In the genomic region with DNA sequence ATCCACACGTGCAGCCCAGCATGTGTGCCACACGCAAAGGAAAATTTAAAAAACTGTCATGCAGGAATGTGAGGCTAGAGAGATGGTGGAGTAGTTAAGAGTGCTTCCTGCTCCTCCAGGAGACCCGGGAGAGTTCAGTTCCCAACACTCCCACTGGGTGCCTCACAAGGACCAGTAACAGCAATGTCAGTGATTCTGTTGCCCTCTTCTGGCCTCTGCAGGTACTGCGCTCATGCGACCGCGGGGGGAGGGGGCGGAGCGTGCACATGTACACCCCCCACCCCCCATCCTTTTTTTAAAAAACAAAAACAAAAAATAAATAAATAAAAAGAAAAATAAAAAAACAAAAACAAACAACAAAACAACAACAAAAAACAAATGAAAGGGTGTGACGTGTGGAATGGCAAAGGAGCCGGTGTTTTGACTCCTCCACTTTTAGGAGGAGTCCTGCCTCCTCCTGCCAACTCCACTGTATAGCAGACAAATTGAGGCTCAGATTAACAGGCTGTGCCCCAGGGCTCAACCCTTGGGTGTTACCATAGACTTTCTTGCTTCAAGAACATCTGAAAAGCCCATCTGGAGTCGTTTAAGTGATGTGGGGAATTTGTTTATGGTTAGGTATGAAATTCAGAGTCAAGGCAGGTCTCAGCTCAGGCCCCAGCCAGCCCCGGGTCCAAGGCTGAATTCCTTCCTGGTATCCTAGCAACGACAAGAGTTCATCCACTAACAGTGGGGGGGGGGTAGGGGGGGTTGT, we compare ENCODE assay signal across 9 mouse cellular contexts. TPM values are rescaled to one million over a fixed set of nuclear protein-coding genes. Genes with fewer than 3 reads are reported as not detected.
DNase-seq lines count a peak whose midpoint lies in the region; ATAC-seq and TF ChIP-seq lines count a peak whose summit lies in the region.
"Had no signal": no experiment of that assay in that cellular context is flagged by ENCODE, and none has a peak within 500 bp of the region (broad histone marks: within the 10 kb centered on the region; RNA-seq: fewer than 3 reads in every experiment).

No protein-coding gene starts in this region.

- no peak overlapping the region for H3K27ac ChIP-seq in liver, embryonic 12.5 days
- no peak overlapping the region for H3K27ac ChIP-seq in forebrain, postnatal 0 days (ENCODE audit: low read depth, low read length)
- H3K27ac ChIP-seq in intestine, postnatal 0 days (ENCODE audit: low read depth, low read length), result no peak overlapping the region
- no peak overlapping the region for H3K27ac ChIP-seq in limb, embryonic 14.5 days (replicated peaks; ENCODE audit: low read depth, low read length)
- H3K27ac ChIP-seq: heart, embryonic 13.5 days had no signal

- no peaks in the 10 kb centered on the region for H3K9me3 ChIP-seq in liver, embryonic 12.5 days (replicated peaks)
- H3K9me3 ChIP-seq in forebrain, postnatal 0 days (ENCODE audit: low read length), result no peaks in the 10 kb centered on the region
- no peaks in the 10 kb centered on the region for H3K9me3 ChIP-seq in intestine, postnatal 0 days (ENCODE audit: control insufficient read depth)
- no peaks in the 10 kb centered on the region for H3K9me3 ChIP-seq in limb, embryonic 14.5 days (ENCODE audit: control insufficient read depth, low read length)
- H3K9me3 ChIP-seq: heart, embryonic 13.5 days had no signal

- H3K4me3 ChIP-seq in liver, embryonic 12.5 days, result no peak overlapping the region
- no peak overlapping the region for H3K4me3 ChIP-seq in forebrain, postnatal 0 days (ENCODE audit: low read depth, low read length)
- H3K4me3 ChIP-seq in intestine, postnatal 0 days (ENCODE audit: low read depth, low read length), result no peak overlapping the region
- H3K4me3 ChIP-seq in limb, embryonic 14.5 days (replicated peaks; ENCODE audit: low read length), result no peak overlapping the region
- H3K4me3 ChIP-seq: heart, embryonic 13.5 days had no signal

- H3K27me3 ChIP-seq in liver, embryonic 12.5 days (replicated peaks), result peaks cover 17% of the 10 kb centered on the region; the same call in 1 of the 2 replicates
- H3K27me3 ChIP-seq in forebrain, postnatal 0 days (ENCODE audit: insufficient read depth, low read length), result no peaks in the 10 kb centered on the region
- no peaks in the 10 kb centered on the region for H3K27me3 ChIP-seq in intestine, postnatal 0 days (replicated peaks; ENCODE audit: control insufficient read depth, insufficient read depth, low read length)
- H3K27me3 ChIP-seq in limb, embryonic 14.5 days (ENCODE audit: control insufficient read depth, insufficient read depth, low read length), result no peaks in the 10 kb centered on the region

- TF ChIP-seq CTCF in brain, embryonic 14.5 days (IDR thresholded peaks at IDR 0.05; ENCODE audit: borderline replicate concordance, extremely low read depth, insufficient read depth, insufficient read length), result peak; percentile 87
- peak; percentile 93 for TF ChIP-seq CTCF in forebrain, postnatal 0 days (IDR thresholded peaks at IDR 0.05; ENCODE audit: low read depth)
- TF ChIP-seq CTCF in intestine, postnatal 0 days (IDR thresholded peaks at IDR 0.05; ENCODE audit: low read depth), result peak; percentile 93

- H3K4me1 ChIP-seq in liver, embryonic 12.5 days, result peaks cover 13% of the 10 kb centered on the region
- no peaks in the 10 kb centered on the region for H3K4me1 ChIP-seq in forebrain, postnatal 0 days (ENCODE audit: insufficient read depth)
- peaks cover 3% of the 10 kb centered on the region; the same call in 1 of the 2 replicates for H3K4me1 ChIP-seq in intestine, postnatal 0 days (replicated peaks; ENCODE audit: control insufficient read depth, insufficient read depth, low read length)
- peaks cover 14% of the 10 kb centered on the region for H3K4me1 ChIP-seq in limb, embryonic 14.5 days (ENCODE audit: control insufficient read depth, insufficient read depth, low read length)

- DNase-seq in liver, result peak; percentile 58
- peak; percentile 69 for DNase-seq in brain, embryonic 14.5 days (ENCODE audit: low read depth)
- DNase-seq in forebrain, postnatal 0 days, result peak; percentile 81
- peak; percentile 79 for DNase-seq in limb, embryonic 14.5 days (ENCODE audit: low spot score)
- DNase-seq in ovary, postnatal 36 days (ENCODE audit: low spot score), result peak; percentile 71
- peak; percentile 72 to 79 for DNase-seq in thymus, postnatal 36 days

- ATAC-seq in liver, embryonic 12.5 days, result no peak
- ATAC-seq in forebrain, postnatal 0 days, result peak; percentile 84
- ATAC-seq in intestine, postnatal 0 days, result peak; percentile 49
- ATAC-seq in limb, embryonic 14.5 days (ENCODE audit: low FRiP score, low read depth), result peak; percentile 57; the same call in 1 of the 2 replicates

- no peak for TF ChIP-seq POLR2A in brain, embryonic 14.5 days (IDR thresholded peaks at IDR 0.05; ENCODE audit: borderline replicate concordance, extremely low read depth, insufficient read depth, insufficient read length, poor library complexity, severe bottlenecking)
- TF ChIP-seq POLR2A in limb, embryonic 14.5 days (IDR thresholded peaks at IDR 0.05; ENCODE audit: borderline replicate concordance, extremely low read depth, insufficient read depth, insufficient read length), result no peak

- H3K9ac ChIP-seq in liver, embryonic 12.5 days, result no peak overlapping the region
- H3K9ac ChIP-seq in forebrain, postnatal 0 days, result no peak overlapping the region
- H3K9ac ChIP-seq in intestine, postnatal 0 days (ENCODE audit: low read depth, low read length), result no peak overlapping the region
- H3K9ac ChIP-seq in limb, embryonic 14.5 days (ENCODE audit: low read depth, low read length, severe bottlenecking), result no peak overlapping the region
- H3K9ac ChIP-seq: heart, embryonic 13.5 days had no signal

- no peaks in the 10 kb centered on the region for H3K36me3 ChIP-seq in liver, embryonic 12.5 days
- no peaks in the 10 kb centered on the region for H3K36me3 ChIP-seq in forebrain, postnatal 0 days (ENCODE audit: insufficient read depth)
- H3K36me3 ChIP-seq in intestine, postnatal 0 days (ENCODE audit: control insufficient read depth, insufficient read depth), result no peaks in the 10 kb centered on the region
- H3K36me3 ChIP-seq in limb, embryonic 14.5 days (ENCODE audit: control insufficient read depth, insufficient read depth, low read length), result no peaks in the 10 kb centered on the region
- H3K36me3 ChIP-seq: heart, embryonic 13.5 days had no signal

- 14% methylated on average over 14 of the region's 14 CpGs for WGBS in liver, embryonic 12.5 days (ENCODE audit: insufficient replicate concordance)
- WGBS in forebrain, postnatal 0 days, result 5% methylated on average over 14 of the region's 14 CpGs
- WGBS in intestine, postnatal 0 days, result 11% methylated on average over 14 of the region's 14 CpGs
- WGBS in limb, embryonic 14.5 days, result 3% methylated on average over 14 of the region's 14 CpGs

- no peak overlapping the region for H3K4me2 ChIP-seq in liver, embryonic 12.5 days
- H3K4me2 ChIP-seq in forebrain, postnatal 0 days (ENCODE audit: low read depth), result no peak overlapping the region
- H3K4me2 ChIP-seq in intestine, postnatal 0 days (replicated peaks; ENCODE audit: low read depth), result no peak overlapping the region
- H3K4me2 ChIP-seq in limb, embryonic 14.5 days (replicated peaks; ENCODE audit: low read depth, low read length, severe bottlenecking), result no peak overlapping the region; the same call in 1 of the 2 replicates
- H3K4me2 ChIP-seq: heart, embryonic 13.5 days had no signal

RNA-seq across cellular contexts. Expression of gene Clpsl2, which starts 4.0 kb away (rescaled TPM):
- polyA plus RNA-seq in liver, embryonic 12.5 days (2016; fragmentation: Nextera tagmentation; extraction: Ambion mirVana), result not detected in 2 replicates
- 0.21 TPM in 1 of 2 replicates, not detected in the other for polyA plus RNA-seq in brain, embryonic 14.5 days (2012; rRNA removed)
- total RNA-seq in forebrain, postnatal 0 days (2014; rRNA removed), result not detected in 2 replicates
- not detected in 2 replicates for polyA plus RNA-seq in forebrain, postnatal 0 days (2015; fragmentation: Nextera tagmentation; extraction: Ambion mirVana)
- not detected in 2 replicates for polyA plus RNA-seq in intestine, postnatal 0 days (2015; fragmentation: Nextera tagmentation; extraction: Ambion mirVana)
- 0.18 TPM in 1 of 2 replicates, not detected in the other for polyA plus RNA-seq in limb, embryonic 14.5 days (2012; rRNA removed)
- not detected in 2 replicates for polyA plus RNA-seq in limb, embryonic 14.5 days (2014; fragmentation: Nextera tagmentation; extraction: Ambion mirVana)
- polyA plus RNA-seq: heart, embryonic 13.5 days had no signal

RNA-seq across cellular contexts. Expression of gene Clps, which starts 7.3 kb away (rescaled TPM):
- polyA plus RNA-seq in liver, embryonic 12.5 days (2016; fragmentation: Nextera tagmentation; extraction: Ambion mirVana), result 2.3 and 3.6 TPM in 2 replicates
- not detected in 2 replicates for polyA plus RNA-seq in brain, embryonic 14.5 days (2012; rRNA removed)
- not detected in 2 replicates for total RNA-seq in forebrain, postnatal 0 days (2014; rRNA removed)
- not detected in 2 replicates for polyA plus RNA-seq in forebrain, postnatal 0 days (2015; fragmentation: Nextera tagmentation; extraction: Ambion mirVana)
- 104 and 125 TPM in 2 replicates for polyA plus RNA-seq in intestine, postnatal 0 days (2015; fragmentation: Nextera tagmentation; extraction: Ambion mirVana)
- 0.15 and 0.59 TPM in 2 replicates for polyA plus RNA-seq in limb, embryonic 14.5 days (2012; rRNA removed)
- polyA plus RNA-seq in limb, embryonic 14.5 days (2014; fragmentation: Nextera tagmentation; extraction: Ambion mirVana), result not detected in 2 replicates

RNA-seq across cellular contexts. Expression of gene Lhfpl5, which starts 22.2 kb away (rescaled TPM):
- 0.16 and 0.32 TPM in 2 replicates for polyA plus RNA-seq in liver, embryonic 12.5 days (2016; fragmentation: Nextera tagmentation; extraction: Ambion mirVana)
- polyA plus RNA-seq in brain, embryonic 14.5 days (2012; rRNA removed), result 5.9 and 6.4 TPM in 2 replicates
- 10.6 and 11.9 TPM in 2 replicates for total RNA-seq in forebrain, postnatal 0 days (2014; rRNA removed)
- 11.4 and 13.2 TPM in 2 replicates for polyA plus RNA-seq in forebrain, postnatal 0 days (2015; fragmentation: Nextera tagmentation; extraction: Ambion mirVana)
- 0.90 and 1.3 TPM in 2 replicates for polyA plus RNA-seq in intestine, postnatal 0 days (2015; fragmentation: Nextera tagmentation; extraction: Ambion mirVana)
- 0.05 TPM in 1 of 2 replicates, not detected in the other for polyA plus RNA-seq in limb, embryonic 14.5 days (2012; rRNA removed)
- polyA plus RNA-seq in limb, embryonic 14.5 days (2014; fragmentation: Nextera tagmentation; extraction: Ambion mirVana), result 0.17 and 0.53 TPM in 2 replicates

RNA-seq across cellular contexts. Expression of gene Armc12, which starts 22.6 kb away (rescaled TPM):
- polyA plus RNA-seq in liver, embryonic 12.5 days (2016; fragmentation: Nextera tagmentation; extraction: Ambion mirVana), result not detected in 2 replicates
- 0.05 and 0.09 TPM in 2 replicates for polyA plus RNA-seq in brain, embryonic 14.5 days (2012; rRNA removed)
- 0.15 TPM in 1 of 2 replicates, not detected in the other for total RNA-seq in forebrain, postnatal 0 days (2014; rRNA removed)
- polyA plus RNA-seq in forebrain, postnatal 0 days (2015; fragmentation: Nextera tagmentation; extraction: Ambion mirVana), result not detected in 2 replicates
- polyA plus RNA-seq in intestine, postnatal 0 days (2015; fragmentation: Nextera tagmentation; extraction: Ambion mirVana), result not detected in 2 replicates
- 0.04 and 0.05 TPM in 2 replicates for polyA plus RNA-seq in limb, embryonic 14.5 days (2012; rRNA removed)
- not detected in 2 replicates for polyA plus RNA-seq in limb, embryonic 14.5 days (2014; fragmentation: Nextera tagmentation; extraction: Ambion mirVana)
- polyA plus RNA-seq: heart, embryonic 13.5 days had no signal

RNA-seq across cellular contexts. Expression of gene Fkbp5, which starts 35.9 kb away (rescaled TPM):
- polyA plus RNA-seq in liver, embryonic 12.5 days (2016; fragmentation: Nextera tagmentation; extraction: Ambion mirVana), result 16.6 and 17.0 TPM in 2 replicates
- 27.9 and 34.3 TPM in 2 replicates for polyA plus RNA-seq in brain, embryonic 14.5 days (2012; rRNA removed)
- total RNA-seq in forebrain, postnatal 0 days (2014; rRNA removed), result 26.6 and 37.3 TPM in 2 replicates
- polyA plus RNA-seq in forebrain, postnatal 0 days (2015; fragmentation: Nextera tagmentation; extraction: Ambion mirVana), result 18.3 and 21.1 TPM in 2 replicates
- polyA plus RNA-seq in intestine, postnatal 0 days (2015; fragmentation: Nextera tagmentation; extraction: Ambion mirVana), result 9.7 and 10.1 TPM in 2 replicates
- polyA plus RNA-seq in limb, embryonic 14.5 days (2012; rRNA removed), result 21.4 and 23.3 TPM in 2 replicates
- 8.7 and 9.2 TPM in 2 replicates for polyA plus RNA-seq in limb, embryonic 14.5 days (2014; fragmentation: Nextera tagmentation; extraction: Ambion mirVana)

Comparison
In these comparisons a context has a peak if more than half of its experiments do, and no peak if none do; other contexts are left out.
1. RNA of gene Clps, which starts 7.3 kb away (polyA plus RNA-seq): 104 to 125 TPM in intestine, postnatal 0 days; 2.3 to 3.6 TPM in liver, embryonic 12.5 days, 0.15 to 0.59 TPM in limb, embryonic 14.5 days, not detected in brain, embryonic 14.5 days and not detected in forebrain, postnatal 0 days; every median in the first group is over 10 times any median in the second.
2. Peak in every context shown above with its lines, with median percentiles within 50 percentile points of each other: DNase-seq and CTCF ChIP-seq.